In the genomic region with DNA sequence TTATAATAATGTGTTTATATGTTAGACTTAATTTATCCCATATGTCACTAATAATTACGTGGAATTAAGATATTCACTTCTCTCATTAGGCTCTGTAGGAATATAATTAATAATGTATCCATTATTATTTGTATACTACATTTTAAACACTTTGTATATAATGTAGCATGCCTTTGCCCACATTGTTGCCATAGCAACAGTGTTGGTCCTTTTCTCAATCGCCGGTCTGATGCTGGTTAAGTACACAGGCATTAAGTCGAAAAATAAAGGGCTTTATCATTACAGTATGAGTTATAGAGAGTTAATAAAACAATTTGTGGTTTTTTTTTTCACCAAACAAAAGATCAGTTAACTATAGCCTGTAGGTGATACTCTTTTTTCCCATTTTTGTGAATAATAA, we compare ENCODE assay signal across 20 mouse cellular contexts.
DNase-seq lines count a peak whose midpoint lies in the region; ATAC-seq and TF ChIP-seq lines count a peak whose summit lies in the region.
"Had no signal": no experiment of that assay in that cellular context is flagged by ENCODE, and none has a peak within 500 bp of the region (broad histone marks: within the 10 kb centered on the region; RNA-seq: fewer than 3 reads in every experiment).

No protein-coding gene starts in this region.

- no peaks in the 10 kb centered on the region for H3K36me3 ChIP-seq in forebrain, postnatal 0 days (ENCODE audit: insufficient read depth)
- no peaks in the 10 kb centered on the region for H3K36me3 ChIP-seq in forebrain, embryonic 10.5 days (replicated peaks)
- H3K36me3 ChIP-seq in midbrain, embryonic 14.5 days (ENCODE audit: control insufficient read depth, insufficient read depth, low read length): no peaks in the 10 kb centered on the region
- H3K36me3 ChIP-seq in midbrain, embryonic 13.5 days: no peaks in the 10 kb centered on the region
- no peaks in the 10 kb centered on the region for H3K36me3 ChIP-seq in midbrain, postnatal 0 days (ENCODE audit: insufficient read depth, low read length)
- H3K36me3 ChIP-seq: embryonic facial prominence, embryonic 12.5 days; heart, embryonic 10.5 days; intestine, embryonic 15.5 days had no signal

- H3K4me3 ChIP-seq in forebrain, postnatal 0 days (ENCODE audit: low read depth, low read length): no peak overlapping the region
- H3K4me3 ChIP-seq in forebrain, embryonic 10.5 days: no peak overlapping the region
- no peak overlapping the region for H3K4me3 ChIP-seq in midbrain, embryonic 14.5 days (replicated peaks; ENCODE audit: low read depth, low read length)
- no peak overlapping the region for H3K4me3 ChIP-seq in midbrain, embryonic 13.5 days (replicated peaks)
- H3K4me3 ChIP-seq in midbrain, postnatal 0 days (ENCODE audit: low read depth, low read length): no peak overlapping the region
- H3K4me3 ChIP-seq: embryonic facial prominence, embryonic 12.5 days; forebrain, embryonic 13.5 days; heart, embryonic 10.5 days; intestine, embryonic 15.5 days had no signal

- H3K4me2 ChIP-seq in forebrain, postnatal 0 days (ENCODE audit: low read depth): no peak overlapping the region
- H3K4me2 ChIP-seq in midbrain, embryonic 14.5 days (ENCODE audit: low read length): no peak overlapping the region
- no peak overlapping the region for H3K4me2 ChIP-seq in midbrain, embryonic 13.5 days (replicated peaks)
- no peak overlapping the region for H3K4me2 ChIP-seq in midbrain, postnatal 0 days (ENCODE audit: low read depth, low read length, poor library complexity, severe bottlenecking)
- H3K4me2 ChIP-seq: embryonic facial prominence, embryonic 12.5 days; forebrain, embryonic 13.5 days; intestine, embryonic 15.5 days had no signal

- H3K27me3 ChIP-seq in forebrain, postnatal 0 days (ENCODE audit: insufficient read depth, low read length): no peaks in the 10 kb centered on the region
- H3K27me3 ChIP-seq in forebrain, embryonic 10.5 days (ENCODE audit: poor library complexity, severe bottlenecking): no peaks in the 10 kb centered on the region
- no peaks in the 10 kb centered on the region for H3K27me3 ChIP-seq in midbrain, embryonic 14.5 days (ENCODE audit: control insufficient read depth, insufficient read depth, low read length)
- no peaks in the 10 kb centered on the region for H3K27me3 ChIP-seq in midbrain, embryonic 13.5 days
- H3K27me3 ChIP-seq in midbrain, postnatal 0 days (ENCODE audit: insufficient read depth, low read length): no peaks in the 10 kb centered on the region
- H3K27me3 ChIP-seq: CH12.LX; embryonic facial prominence, embryonic 12.5 days; forebrain, embryonic 13.5 days; intestine, embryonic 15.5 days had no signal

- WGBS in forebrain, postnatal 0 days: 61% methylated on average over 4 of the region's 4 CpGs
- 89% methylated on average over 4 of the region's 4 CpGs for WGBS in forebrain, embryonic 10.5 days
- WGBS in midbrain, embryonic 14.5 days: 71% methylated on average over 4 of the region's 4 CpGs
- 79% methylated on average over 4 of the region's 4 CpGs for WGBS in midbrain, embryonic 13.5 days
- 54% methylated on average over 4 of the region's 4 CpGs for WGBS in midbrain, postnatal 0 days

- H3K4me1 ChIP-seq in forebrain, postnatal 0 days (ENCODE audit: insufficient read depth): no peaks in the 10 kb centered on the region
- no peaks in the 10 kb centered on the region for H3K4me1 ChIP-seq in forebrain, embryonic 10.5 days
- H3K4me1 ChIP-seq in midbrain, embryonic 14.5 days (ENCODE audit: control insufficient read depth, insufficient read depth, low read length): no peaks in the 10 kb centered on the region
- no peaks in the 10 kb centered on the region for H3K4me1 ChIP-seq in midbrain, embryonic 13.5 days (replicated peaks)
- H3K4me1 ChIP-seq in midbrain, postnatal 0 days (ENCODE audit: insufficient read depth, low read length): no peaks in the 10 kb centered on the region
- H3K4me1 ChIP-seq: embryonic facial prominence, embryonic 12.5 days; forebrain, embryonic 13.5 days; heart, embryonic 10.5 days; intestine, embryonic 15.5 days had no signal

- peak; percentile 22 for DNase-seq in forebrain, postnatal 0 days
- no peak for DNase-seq in forebrain, embryonic 10.5 days (ENCODE audit: extremely low spot score, low spot score)
- peak; percentile 67 for DNase-seq in midbrain, embryonic 14.5 days
- peak; percentile 2 for DNase-seq in brain, adult 2 months (ENCODE audit: low read depth, low spot score)
- peak; percentile 58 for DNase-seq in midbrain, postnatal 0 days (ENCODE audit: low spot score)
- DNase-seq: adrenal gland, postnatal 14 days; cerebellum, adult 2 months; cerebellum, postnatal 10 days; embryo, embryonic 11 days; heart, adult 18-20 months; heart, postnatal 10 days; heart, postnatal 4 days had no signal

- H3K9me3 ChIP-seq in forebrain, postnatal 0 days (ENCODE audit: low read length): no peaks in the 10 kb centered on the region
- H3K9me3 ChIP-seq in forebrain, embryonic 10.5 days: no peaks in the 10 kb centered on the region
- no peaks in the 10 kb centered on the region for H3K9me3 ChIP-seq in midbrain, embryonic 14.5 days (ENCODE audit: control insufficient read depth, low read length)
- H3K9me3 ChIP-seq in midbrain, embryonic 13.5 days: no peaks in the 10 kb centered on the region
- H3K9me3 ChIP-seq in midbrain, postnatal 0 days (ENCODE audit: low read length): no peaks in the 10 kb centered on the region
- H3K9me3 ChIP-seq: embryonic facial prominence, embryonic 12.5 days; forebrain, embryonic 13.5 days; heart, embryonic 10.5 days; intestine, embryonic 15.5 days had no signal

- no peak for ATAC-seq in forebrain, postnatal 0 days
- ATAC-seq in midbrain, embryonic 14.5 days (ENCODE audit: low FRiP score, low TSS enrichment): no peak
- no peak for ATAC-seq in midbrain, embryonic 13.5 days
- no peak for ATAC-seq in midbrain, postnatal 0 days (ENCODE audit: low FRiP score)
- ATAC-seq: activated CD4-positive, CD25-positive, alpha-beta regulatory T cell, adult 4 months; forebrain, embryonic 13.5 days; intestine, embryonic 15.5 days; Patski had no signal

- H3K27ac ChIP-seq in forebrain, postnatal 0 days (ENCODE audit: low read depth, low read length): no peak overlapping the region
- no peak overlapping the region for H3K27ac ChIP-seq in forebrain, embryonic 10.5 days
- H3K27ac ChIP-seq in midbrain, embryonic 14.5 days (replicated peaks; ENCODE audit: low read depth, low read length): no peak overlapping the region
- H3K27ac ChIP-seq in midbrain, embryonic 13.5 days: no peak overlapping the region
- no peak overlapping the region for H3K27ac ChIP-seq in midbrain, postnatal 0 days (ENCODE audit: low read depth, low read length)
- H3K27ac ChIP-seq: embryonic facial prominence, embryonic 12.5 days; forebrain, embryonic 13.5 days; heart, embryonic 10.5 days; intestine, embryonic 15.5 days had no signal

- no peak overlapping the region for H3K9ac ChIP-seq in forebrain, postnatal 0 days
- no peak overlapping the region for H3K9ac ChIP-seq in midbrain, embryonic 14.5 days (replicated peaks; ENCODE audit: low read length)
- no peak overlapping the region for H3K9ac ChIP-seq in midbrain, embryonic 13.5 days (replicated peaks)
- H3K9ac ChIP-seq in midbrain, postnatal 0 days (replicated peaks; ENCODE audit: low read length, poor library complexity, severe bottlenecking): no peak overlapping the region
- H3K9ac ChIP-seq: embryonic facial prominence, embryonic 12.5 days; forebrain, embryonic 13.5 days; intestine, embryonic 15.5 days had no signal

- no peak for TF ChIP-seq CTCF in forebrain, postnatal 0 days (IDR thresholded peaks at IDR 0.05; ENCODE audit: low read depth)
- TF ChIP-seq CTCF in midbrain, postnatal 0 days (IDR thresholded peaks at IDR 0.05): no peak
